Mouse (Mus musculus): ENCODE results near the gene Scd2. TPM values are rescaled to one million over a fixed set of nuclear protein-coding genes. Genes with fewer than 3 reads are reported as not detected.
"Not testable (repeated sequence)": the region's sequence is repeated elsewhere in the genome, so short reads cannot be mapped to it uniquely, and the experiment has no call there.

Scd2 gene
- polyA plus RNA-seq, 1 experiment from 2014 or later = 424 TPM

- Histone ChIP-seq H3K4me3 (ENCODE audit: low read depth, low read length) (no peak overlapping the region), H3K9me3 (ENCODE audit: control insufficient read depth, low read length) (peaks cover 3% of the 10 kb centered on the region; the same call in 1 of the 2 replicates), H3K27me3 (ENCODE audit: control insufficient read depth, insufficient read depth, low read length) (no peaks in the 10 kb centered on the region), H3K4me1 (ENCODE audit: control insufficient read depth, insufficient read depth, low read length) (0 out of 2 replicates have a peak, but pooled peaks cover 3% of the 10 kb centered on the region), H3K36me3 (ENCODE audit: control insufficient read depth, insufficient read depth, low read length) (no peaks in the 10 kb centered on the region), H3K4me2 (ENCODE audit: low read depth) (no peak overlapping the region), H3K27ac (ENCODE audit: low read depth, low read length) (no peak overlapping the region), H3K9ac (ENCODE audit: low read length) (no peak overlapping the region)
- DNase-seq (ENCODE audit: low spot score) (no peak), ATAC-seq (ENCODE audit: insufficient read depth, low FRiP score, low TSS enrichment) (no peak)
- 81% methylated on average over 5 of the region's 5 CpGs for WGBS
These were observed 23.9 kb downstream of the Scd2 start for GRCm38 (mm10) chr19:44317391-44317790.

- Histone ChIP-seq H3K4me2 (ENCODE audit: low read depth) (no peak overlapping the region), H3K27ac (ENCODE audit: low read depth, low read length) (no peak overlapping the region), H3K9ac (ENCODE audit: low read length) (no peak overlapping the region), H3K27me3 (ENCODE audit: control insufficient read depth, insufficient read depth, low read length) (no peaks in the 10 kb centered on the region), H3K9me3 (ENCODE audit: control insufficient read depth, low read length) (peaks cover 3% of the 10 kb centered on the region; the same call in 1 of the 2 replicates), H3K4me1 (ENCODE audit: control insufficient read depth, insufficient read depth, low read length) (0 out of 2 replicates have a peak, but pooled peaks cover 3% of the 10 kb centered on the region), H3K36me3 (ENCODE audit: control insufficient read depth, insufficient read depth, low read length) (no peaks in the 10 kb centered on the region), H3K4me3 (ENCODE audit: low read depth, low read length) (no peak overlapping the region)
- DNase-seq (ENCODE audit: low spot score) (no peak), ATAC-seq (ENCODE audit: insufficient read depth, low FRiP score, low TSS enrichment) (no peak)
These were observed 25.1 kb downstream of the Scd2 start for GRCm38 (mm10) chr19:44318545-44318944.

- H3K27me3 ChIP-seq (ENCODE audit: control insufficient read depth, insufficient read depth, low read length) = no peaks in the 10 kb centered on the region
- no peak for ATAC-seq (ENCODE audit: insufficient read depth, low FRiP score, low TSS enrichment)
- no peak overlapping the region for H3K27ac ChIP-seq (ENCODE audit: low read depth, low read length)
- no peaks in the 10 kb centered on the region for H3K4me1 ChIP-seq (ENCODE audit: control insufficient read depth, insufficient read depth, low read length)
- peaks cover 3% of the 10 kb centered on the region; the same call in 1 of the 2 replicates for H3K9me3 ChIP-seq (ENCODE audit: control insufficient read depth, low read length)
- no peak overlapping the region for H3K4me3 ChIP-seq (ENCODE audit: low read depth, low read length)
- no peak overlapping the region for H3K9ac ChIP-seq (ENCODE audit: low read length)
- H3K36me3 ChIP-seq (ENCODE audit: control insufficient read depth, insufficient read depth, low read length) = no peaks in the 10 kb centered on the region
- H3K4me2 ChIP-seq (ENCODE audit: low read depth) = no peak overlapping the region
- 85% methylated on average over 3 of the region's 3 CpGs for WGBS
- no peak for DNase-seq (ENCODE audit: low spot score)
These were observed 26.8 kb downstream of the Scd2 start for GRCm38 (mm10) chr19:44320316-44320715.

GRCm38 (mm10) chr19:44321201-44321600 is 27.7 kb downstream of the Scd2 start:
- H3K9me3 ChIP-seq (ENCODE audit: control insufficient read depth, low read length) = peaks cover 3% of the 10 kb centered on the region; the same call in 1 of the 2 replicates
- no peak overlapping the region for H3K4me3 ChIP-seq (ENCODE audit: low read depth, low read length)
- no peaks in the 10 kb centered on the region for H3K36me3 ChIP-seq (ENCODE audit: control insufficient read depth, insufficient read depth, low read length)
- no peak overlapping the region for H3K27ac ChIP-seq (ENCODE audit: low read depth, low read length)
- H3K27me3 ChIP-seq (ENCODE audit: control insufficient read depth, insufficient read depth, low read length) = no peaks in the 10 kb centered on the region
- H3K4me1 ChIP-seq (ENCODE audit: control insufficient read depth, insufficient read depth, low read length) = no peaks in the 10 kb centered on the region
- no peak overlapping the region for H3K9ac ChIP-seq (ENCODE audit: low read length)
- ATAC-seq (ENCODE audit: insufficient read depth, low FRiP score, low TSS enrichment) (no peak), DNase-seq (ENCODE audit: low spot score) (no peak)
- whole genome bisulfite sequencing = 84% methylated on average over 4 of the region's 4 CpGs
- no peak overlapping the region for H3K4me2 ChIP-seq (ENCODE audit: low read depth)

- no peak for DNase-seq (ENCODE audit: low spot score)
- H3K4me2 ChIP-seq (ENCODE audit: low read depth) = no peak overlapping the region
- no peak overlapping the region for H3K4me3 ChIP-seq (ENCODE audit: low read depth, low read length)
- no peaks in the 10 kb centered on the region for H3K4me1 ChIP-seq (ENCODE audit: control insufficient read depth, insufficient read depth, low read length)
- no peaks in the 10 kb centered on the region for H3K36me3 ChIP-seq (ENCODE audit: control insufficient read depth, insufficient read depth, low read length)
- H3K9me3 ChIP-seq (ENCODE audit: control insufficient read depth, low read length) = peaks cover 3% of the 10 kb centered on the region; the same call in 1 of the 2 replicates
- WGBS = 76% methylated on average over 2 of the region's 2 CpGs
- H3K27ac ChIP-seq (ENCODE audit: low read depth, low read length) = no peak overlapping the region
- H3K27me3 ChIP-seq (ENCODE audit: control insufficient read depth, insufficient read depth, low read length) = no peaks in the 10 kb centered on the region
- ATAC-seq (ENCODE audit: insufficient read depth, low FRiP score, low TSS enrichment) = no peak
- no peak overlapping the region for H3K9ac ChIP-seq (ENCODE audit: low read length)
These were observed 28.2 kb downstream of the Scd2 start for GRCm38 (mm10) chr19:44321631-44322030.

GRCm38 (mm10) chr19:44329566-44329965 is 36.1 kb downstream of the Scd2 start:
- no peak for ATAC-seq (ENCODE audit: insufficient read depth, low FRiP score, low TSS enrichment)
- H3K9me3 ChIP-seq (ENCODE audit: control insufficient read depth, low read length) = no peaks in the 10 kb centered on the region
- no peak for DNase-seq (ENCODE audit: low spot score)
- no peak overlapping the region for H3K9ac ChIP-seq (ENCODE audit: low read length)
- no peak overlapping the region for H3K4me2 ChIP-seq (ENCODE audit: low read depth)
- WGBS = 89% methylated on average over 2 of the region's 2 CpGs
- no peak overlapping the region for H3K27ac ChIP-seq (ENCODE audit: low read depth, low read length)
- no peak overlapping the region for H3K4me3 ChIP-seq (ENCODE audit: low read depth, low read length)
- H3K4me1 ChIP-seq (ENCODE audit: control insufficient read depth, insufficient read depth, low read length) = no peaks in the 10 kb centered on the region
- no peaks in the 10 kb centered on the region for H3K27me3 ChIP-seq (ENCODE audit: control insufficient read depth, insufficient read depth, low read length)
- H3K36me3 ChIP-seq (ENCODE audit: control insufficient read depth, insufficient read depth, low read length) = no peaks in the 10 kb centered on the region

- not testable (repeated sequence) for DNase-seq (ENCODE audit: low spot score); H3K4me2 ChIP-seq (ENCODE audit: low read depth); H3K4me3 ChIP-seq (ENCODE audit: low read depth, low read length); H3K27ac ChIP-seq (ENCODE audit: low read depth, low read length); H3K9me3 ChIP-seq (ENCODE audit: control insufficient read depth, low read length); H3K27me3 ChIP-seq (ENCODE audit: control insufficient read depth, insufficient read depth, low read length); H3K36me3 ChIP-seq (ENCODE audit: control insufficient read depth, insufficient read depth, low read length); H3K9ac ChIP-seq (ENCODE audit: low read length); H3K4me1 ChIP-seq (ENCODE audit: control insufficient read depth, insufficient read depth, low read length); ATAC-seq (ENCODE audit: insufficient read depth, low FRiP score, low TSS enrichment)
- 92% methylated on average over 1 of the region's 1 CpGs for WGBS
These were observed 37.7 kb downstream of the Scd2 start for GRCm38 (mm10) chr19:44331128-44331527.

- H3K27me3 ChIP-seq (ENCODE audit: control insufficient read depth, insufficient read depth, low read length) = no peaks in the 10 kb centered on the region
- H3K36me3 ChIP-seq (ENCODE audit: control insufficient read depth, insufficient read depth, low read length) = no peaks in the 10 kb centered on the region
- no peak overlapping the region for H3K4me2 ChIP-seq (ENCODE audit: low read depth)
- WGBS = 89% methylated on average over 5 of the region's 5 CpGs
- ATAC-seq (ENCODE audit: insufficient read depth, low FRiP score, low TSS enrichment) (no peak), DNase-seq (ENCODE audit: low spot score) (no peak)
- H3K4me3 ChIP-seq (ENCODE audit: low read depth, low read length) = no peak overlapping the region
- H3K9me3 ChIP-seq (ENCODE audit: control insufficient read depth, low read length) = no peaks in the 10 kb centered on the region
- H3K4me1 ChIP-seq (ENCODE audit: control insufficient read depth, insufficient read depth, low read length) = no peaks in the 10 kb centered on the region
- no peak overlapping the region for H3K27ac ChIP-seq (ENCODE audit: low read depth, low read length)
- no peak overlapping the region for H3K9ac ChIP-seq (ENCODE audit: low read length)
These were observed 38.4 kb downstream of the Scd2 start for GRCm38 (mm10) chr19:44331911-44332310.

GRCm38 (mm10) chr19:44332326-44332725 is 38.9 kb downstream of the Scd2 start:
- Histone ChIP-seq H3K36me3 (ENCODE audit: control insufficient read depth, insufficient read depth, low read length) (no peaks in the 10 kb centered on the region), H3K27me3 (ENCODE audit: control insufficient read depth, insufficient read depth, low read length) (no peaks in the 10 kb centered on the region), H3K9ac (ENCODE audit: low read length) (no peak overlapping the region), H3K27ac (ENCODE audit: low read depth, low read length) (no peak overlapping the region), H3K4me3 (ENCODE audit: low read depth, low read length) (no peak overlapping the region), H3K4me2 (ENCODE audit: low read depth) (no peak overlapping the region), H3K9me3 (ENCODE audit: control insufficient read depth, low read length) (no peaks in the 10 kb centered on the region), H3K4me1 (ENCODE audit: control insufficient read depth, insufficient read depth, low read length) (no peaks in the 10 kb centered on the region)
- no peak for DNase-seq (ENCODE audit: low spot score)
- WGBS = 75% methylated on average over 8 of the region's 8 CpGs
- no peak for ATAC-seq (ENCODE audit: insufficient read depth, low FRiP score, low TSS enrichment)
